Mouse (Mus musculus) liver, adult 2 months (tissue): Measurements from ENCODE around the gene Olfr920.

ENCODE experiments used
- CTCF ChIP-seq: fragments of 200-500 bp; IDR thresholded peaks from 2 replicates; pipeline ENCODE4 v1.5.1; 2011; ENCODE audit warnings: low read depth, low read length, control low read depth
- POLR2A ChIP-seq: fragments of 200-500 bp; IDR thresholded peaks from 2 replicates; pipeline ENCODE4 v1.6.1; 2011; ENCODE audit warnings: low read length, control low read depth; ENCODE audit not compliant: insufficient read depth; ENCODE audit errors: extremely low read depth

DNA sequence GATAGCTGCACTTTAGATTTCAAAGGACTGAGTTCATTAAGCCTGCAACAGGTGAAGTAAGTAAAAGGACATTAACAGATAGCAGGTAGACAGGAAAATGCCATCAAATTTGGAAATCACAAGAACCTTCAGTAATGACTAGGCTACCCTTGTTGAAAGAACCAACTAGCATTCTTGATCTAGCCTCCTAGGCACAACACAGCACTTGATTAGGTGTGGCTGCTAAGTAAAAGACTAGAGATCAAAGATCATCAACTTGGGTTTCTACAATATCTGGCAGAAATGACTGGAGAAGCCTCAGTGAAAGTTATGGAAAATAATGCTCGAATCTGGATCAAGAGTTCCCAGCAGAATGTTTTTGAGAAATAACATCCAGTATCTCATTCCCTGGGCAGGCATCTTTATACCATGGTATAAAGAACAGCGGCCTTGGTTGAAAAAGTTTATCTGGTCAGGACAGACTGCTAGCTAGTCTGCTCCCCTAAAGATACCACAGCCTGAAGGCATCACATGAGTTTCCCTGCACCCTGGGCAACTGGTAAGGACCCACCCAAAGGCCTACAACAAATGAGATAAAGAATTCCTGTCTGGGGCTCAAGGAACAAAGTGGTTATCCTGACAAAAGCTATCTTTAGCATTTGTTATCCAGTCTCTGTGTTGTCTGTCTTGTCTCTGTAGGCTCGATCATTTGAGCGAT lies 7.3 kb upstream of the Olfr920 start:
- TF ChIP-seq POLR2A (no peak), CTCF (no peak)
